Mouse (Mus musculus): Measurements from ENCODE around the gene Enpp1. TPM values are rescaled to one million over a fixed set of nuclear protein-coding genes. Genes with fewer than 3 reads are reported as not detected.

The Enpp1 gene
- total and polyA plus RNA-seq, 3 experiments, result 0.12 to 0.15 TPM; not detected in 1

DNA sequence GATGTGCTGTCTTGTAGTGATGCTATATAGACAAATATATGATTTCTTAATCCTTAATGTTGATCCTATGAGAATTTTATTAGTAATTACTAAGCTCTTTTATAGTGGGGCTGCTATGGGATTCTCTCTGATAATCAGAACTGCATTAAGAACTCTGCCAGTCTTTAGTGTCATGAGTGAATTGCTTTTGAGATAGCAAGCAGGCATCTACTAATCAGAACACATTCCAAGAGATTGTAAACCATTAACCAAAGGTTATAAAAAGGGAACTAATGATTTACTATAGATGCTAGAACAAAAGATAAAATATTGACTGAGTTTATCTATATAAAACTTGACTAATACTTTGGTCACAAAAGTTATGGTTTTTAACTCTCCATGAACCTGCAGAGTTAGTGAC, 108.2 kb downstream of the Enpp1 start:
- no peak overlapping the region for H3K27ac ChIP-seq (ENCODE audit: control insufficient read depth, low read depth, low read length)
- no peaks in the 10 kb centered on the region for H3K4me1 ChIP-seq (ENCODE audit: control insufficient read depth in 1 of 2, insufficient read depth in 2 of 2, low read length in 2 of 2)
- no peaks in the 10 kb centered on the region for H3K36me3 ChIP-seq (ENCODE audit: control insufficient read depth in 1 of 2, insufficient read depth in 2 of 2, low read length in 2 of 2)
- H3K79me2 ChIP-seq (ENCODE audit: control insufficient read depth, insufficient read depth, low read length, poor library complexity), result no peaks in the 10 kb centered on the region
- DNase-seq (ENCODE audit: low read depth, low spot score), result no peak
- TF ChIP-seq CHD1 (IDR thresholded peaks at IDR 0.05; ENCODE audit: low read depth, low read length) (no peak), ZNF384 (IDR thresholded peaks at IDR 0.05; ENCODE audit: low read depth, low read length) (no peak), MYC (IDR thresholded peaks at IDR 0.05; ENCODE audit: low read depth, low read length) (no peak), ZC3H11A (IDR thresholded peaks at IDR 0.05; ENCODE audit: low read depth, low read length) (no peak), TBP (IDR thresholded peaks at IDR 0.05; ENCODE audit: low read depth, low read length) (no peak), MAZ (IDR thresholded peaks at IDR 0.05; ENCODE audit: low read depth, low read length) (no peak), ZMIZ1 (IDR thresholded peaks at IDR 0.05; ENCODE audit: low read depth, low read length) (no peak), USF1 (IDR thresholded peaks at IDR 0.05; ENCODE audit: low read depth, low read length) (no peak), SIN3A (IDR thresholded peaks at IDR 0.05; ENCODE audit: low read length) (no peak), BHLHE40 (IDR thresholded peaks at IDR 0.05; ENCODE audit: borderline replicate concordance, low read depth, low read length) (no peak), ETS1 (IDR thresholded peaks at IDR 0.05; ENCODE audit: low read depth, low read length) (no peak), POLR2AphosphoS5 (IDR thresholded peaks at IDR 0.05; ENCODE audit: borderline replicate concordance, low read depth, low read length) (no peak), MAFK (IDR thresholded peaks at IDR 0.05; ENCODE audit: borderline replicate concordance, low read depth, low read length) (no peak), CHD2 (IDR thresholded peaks at IDR 0.05; ENCODE audit: low read length) (no peak), CTCF (IDR thresholded peaks at IDR 0.05 in 2 of 3, conservative IDR thresholded peaks at IDR 0.05 in 1 of 3; ENCODE audit: control insufficient read depth in 1 of 3, insufficient read depth in 1 of 3, low read depth in 2 of 3, low read length in 3 of 3, poor library complexity in 1 of 3, severe bottlenecking in 1 of 3) (no peak), ZKSCAN1 (IDR thresholded peaks at IDR 0.05; ENCODE audit: low read depth, low read length) (no peak)
- no peak overlapping the region for H3K9ac ChIP-seq (ENCODE audit: control insufficient read depth, low read depth, low read length, poor library complexity, severe bottlenecking)
- no peak overlapping the region for H3K4me3 ChIP-seq (ENCODE audit: control insufficient read depth in 1 of 2, insufficient read depth in 1 of 2, low read depth in 2 of 2, low read length in 2 of 2)
- H3K27me3 ChIP-seq (ENCODE audit: control insufficient read depth in 1 of 2, insufficient read depth in 2 of 2, low read length in 2 of 2), result no peaks in the 10 kb centered on the region; a peak in 1 of 4 replicates
- H3K9me3 ChIP-seq (replicated peaks; ENCODE audit: insufficient read depth, low read length), result no peaks in the 10 kb centered on the region

DNA sequence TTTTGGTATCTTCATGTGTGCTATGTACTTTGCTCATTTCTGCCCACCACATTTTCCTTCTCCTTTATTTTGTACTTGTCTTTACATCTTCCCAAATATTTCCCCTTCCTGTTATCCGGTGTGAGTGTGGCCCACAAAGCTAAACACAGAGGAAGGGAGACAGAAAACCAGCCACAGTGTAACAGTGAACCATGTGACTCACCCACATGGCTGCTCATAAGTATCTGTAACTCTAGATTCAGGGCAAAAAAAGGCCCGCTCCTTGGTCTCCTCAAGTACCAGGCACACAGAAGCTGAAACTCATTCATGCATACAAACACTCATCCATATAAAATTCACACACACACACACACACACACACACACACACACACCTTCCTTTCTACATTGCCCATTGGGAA, 108.9 kb downstream of the Enpp1 start:
- no peaks in the 10 kb centered on the region for H3K4me1 ChIP-seq (ENCODE audit: control insufficient read depth in 1 of 2, insufficient read depth in 2 of 2, low read length in 2 of 2)

More for the DNA sequence above, 108.9 kb downstream of the Enpp1 start:
- Histone ChIP-seq H3K27me3 (ENCODE audit: control insufficient read depth in 1 of 2, insufficient read depth in 2 of 2, low read length in 2 of 2) (no peaks in the 10 kb centered on the region; a peak in 1 of 4 replicates), H3K9me3 (replicated peaks; ENCODE audit: insufficient read depth, low read length) (no peaks in the 10 kb centered on the region), H3K79me2 (ENCODE audit: control insufficient read depth, insufficient read depth, low read length, poor library complexity) (no peaks in the 10 kb centered on the region), H3K4me3 (ENCODE audit: control insufficient read depth in 1 of 2, insufficient read depth in 1 of 2, low read depth in 2 of 2, low read length in 2 of 2) (no peak overlapping the region), H3K9ac (ENCODE audit: control insufficient read depth, low read depth, low read length, poor library complexity, severe bottlenecking) (no peak overlapping the region), H3K36me3 (ENCODE audit: control insufficient read depth in 1 of 2, insufficient read depth in 2 of 2, low read length in 2 of 2) (no peaks in the 10 kb centered on the region), H3K27ac (ENCODE audit: control insufficient read depth, low read depth, low read length) (no peak overlapping the region)
- TF ChIP-seq MYB (IDR thresholded peaks at IDR 0.05; ENCODE audit: low read depth, low read length) (no peak), CHD1 (IDR thresholded peaks at IDR 0.05; ENCODE audit: low read depth, low read length) (no peak), USF1 (IDR thresholded peaks at IDR 0.05; ENCODE audit: low read depth, low read length) (no peak), NELFE (IDR thresholded peaks at IDR 0.05; ENCODE audit: low read depth, low read length) (no peak), E2F4 (IDR thresholded peaks at IDR 0.05; ENCODE audit: borderline replicate concordance, low read depth, low read length) (no peak), CHD2 (IDR thresholded peaks at IDR 0.05; ENCODE audit: low read length) (no peak), SMC3 (IDR thresholded peaks at IDR 0.05; ENCODE audit: low read depth, low read length) (no peak), ELF1 (IDR thresholded peaks at IDR 0.05; ENCODE audit: low read depth, low read length) (no peak)
- DNase-seq (ENCODE audit: low read depth, low spot score), result no peak

Data from MEL (cell line).